Comparison of ENCODE assay signal across 23 mouse cellular contexts in the genomic region with DNA sequence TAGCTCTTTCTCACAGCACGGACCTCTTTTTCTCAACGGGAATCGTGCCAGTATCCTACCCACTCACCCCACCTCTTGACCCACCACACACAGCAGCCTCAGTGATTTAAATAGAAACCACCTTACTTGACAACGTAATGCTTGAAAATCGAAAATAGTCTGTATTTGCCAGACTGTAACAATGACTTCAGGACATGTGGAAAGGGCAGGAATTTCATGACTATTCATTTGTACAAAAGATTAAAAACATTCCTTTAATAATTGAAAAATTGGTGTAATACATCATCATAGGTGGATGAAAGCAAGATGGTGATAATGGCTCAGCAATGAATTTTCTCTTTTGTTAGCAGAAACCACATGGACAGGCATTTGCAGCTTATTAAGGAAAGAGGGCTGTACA. TPM values are rescaled to one million over a fixed set of nuclear protein-coding genes. Genes with fewer than 3 reads are reported as not detected.
"Had no signal": no experiment of that assay in that cellular context is flagged by ENCODE, and none has a peak within 500 bp of the region (broad histone marks: within the 10 kb centered on the region; RNA-seq: fewer than 3 reads in every experiment).

No protein-coding gene starts in this region.

- H3K36me3 ChIP-seq: liver, embryonic 13.5 days; liver, embryonic 15.5 days; lung, embryonic 15.5 days; midbrain, embryonic 12.5 days; neural tube, embryonic 12.5 days had no signal

- H3K4me3 ChIP-seq: liver, embryonic 13.5 days; liver, embryonic 15.5 days; lung, embryonic 15.5 days; megakaryocyte, embryonic 14.5 days; midbrain, embryonic 12.5 days; neural tube, embryonic 12.5 days had no signal

- H3K27me3 ChIP-seq: liver, embryonic 13.5 days; liver, embryonic 15.5 days; lung, embryonic 15.5 days; midbrain, embryonic 12.5 days; neural tube, embryonic 12.5 days had no signal

- H3K4me1 ChIP-seq: liver, embryonic 13.5 days; liver, embryonic 15.5 days; lung, embryonic 15.5 days; megakaryocyte, embryonic 14.5 days; midbrain, embryonic 12.5 days; neural tube, embryonic 12.5 days had no signal

- ATAC-seq: liver, postnatal 0 days; lung, postnatal 0 days had no signal

- DNase-seq: liver, embryonic 13.5 days; liver, postnatal 0 days; lung, adult 2 months; lung, postnatal 14 days; lung, postnatal 36 days; retina, postnatal 1 day; right cerebral cortex, adult 18-20 months; right cerebral cortex, postnatal 25 days; right cerebral cortex, postnatal 4 days; spleen, adult 18-20 months; thymus, adult 18-20 months; thymus, postnatal 14 days; thymus, postnatal 36 days had no signal

- H3K9ac ChIP-seq: liver, embryonic 13.5 days; liver, embryonic 15.5 days; liver, postnatal 0 days; lung, embryonic 15.5 days; midbrain, embryonic 12.5 days; neural tube, embryonic 12.5 days had no signal

- H3K9me3 ChIP-seq: liver, embryonic 13.5 days; liver, embryonic 15.5 days; lung, embryonic 15.5 days; megakaryocyte, embryonic 14.5 days; midbrain, embryonic 12.5 days; neural tube, embryonic 12.5 days had no signal

- H3K4me2 ChIP-seq: liver, embryonic 13.5 days; liver, embryonic 15.5 days; lung, embryonic 15.5 days; midbrain, embryonic 12.5 days; neural tube, embryonic 12.5 days had no signal

- H3K27ac ChIP-seq: liver, embryonic 13.5 days; liver, embryonic 15.5 days; lung, embryonic 15.5 days; macrophage; midbrain, embryonic 12.5 days; neural tube, embryonic 12.5 days had no signal

RNA-seq across cellular contexts. Expression of a gene that starts 21.0 kb away (rescaled TPM):
- polyA plus RNA-seq: liver, embryonic 13.5 days; liver, embryonic 15.5 days; liver, postnatal 0 days; lung, adult 2 months; macrophage; midbrain, embryonic 12.5 days; neural tube, embryonic 12.5 days; small intestine, adult 2 months; stomach, embryonic 14.5 days; stomach, embryonic 16.5 days had no signal
